Mouse (Mus musculus): ENCODE measurements around the gene Ap1m1.

Gene Ap1m1

GRCm38 (mm10) chr8:72293309-72293708 lies 53.5 kb downstream of the Ap1m1 start:
- no peak for DNase-seq (ENCODE audit: low read depth, low spot score)

- no peak for DNase-seq (ENCODE audit: low read depth, low spot score)
Measured at GRCm38 (mm10) chr8:72295125-72295524, 55.3 kb downstream of the Ap1m1 start.

DNA sequence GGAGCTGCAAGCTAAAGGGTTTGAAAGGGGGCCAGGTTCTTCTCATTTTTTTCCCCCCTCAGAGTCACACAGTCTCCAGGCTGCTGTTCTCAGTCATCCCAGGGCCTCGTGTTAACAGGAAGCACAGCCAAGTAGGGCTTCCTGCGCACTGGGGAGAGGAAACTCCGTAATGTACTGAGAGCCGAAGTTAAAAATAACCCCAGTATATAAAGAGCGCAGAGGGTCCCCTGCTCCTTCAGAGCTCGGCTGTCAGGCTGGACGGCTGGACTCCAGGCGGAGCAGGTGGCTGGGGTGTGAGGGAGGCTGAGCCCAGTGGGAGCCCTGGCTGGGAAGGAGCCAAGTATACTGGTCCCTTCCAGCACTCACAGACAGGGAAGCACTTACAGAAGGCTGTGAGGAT lies 55.9 kb downstream of the Ap1m1 start:
- DNase-seq (ENCODE audit: low read depth, low spot score) = no peak

DNA sequence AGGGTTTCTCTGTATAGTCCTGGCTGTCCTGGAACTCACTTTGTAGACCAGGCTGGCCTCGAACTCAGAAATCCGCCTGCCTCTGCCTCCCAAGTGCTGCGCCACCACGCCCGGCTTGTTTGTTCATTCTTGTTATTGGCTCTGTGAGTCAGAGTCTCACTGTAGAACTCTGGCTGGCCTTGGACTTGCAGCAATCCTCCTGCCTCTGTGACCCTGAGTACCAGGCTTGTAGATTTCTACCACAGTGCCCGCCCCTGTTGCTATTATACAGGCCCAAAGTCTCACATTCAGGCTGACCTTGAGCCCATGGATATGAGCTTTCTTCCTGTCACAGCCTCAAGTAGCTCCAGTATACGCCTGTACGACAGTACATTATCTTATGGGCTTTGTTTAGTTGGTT lies 56.7 kb downstream of the Ap1m1 start:
- DNase-seq (ENCODE audit: low read depth, low spot score) = no peak

- no peak for DNase-seq (ENCODE audit: low read depth, low spot score)
Measured at GRCm38 (mm10) chr8:72298928-72299327, 59.1 kb downstream of the Ap1m1 start.

GRCm38 (mm10) chr8:72300654-72301400 lies 61.0 kb downstream of the Ap1m1 start:
- DNase-seq (ENCODE audit: low read depth, low spot score) = no peak

DNA sequence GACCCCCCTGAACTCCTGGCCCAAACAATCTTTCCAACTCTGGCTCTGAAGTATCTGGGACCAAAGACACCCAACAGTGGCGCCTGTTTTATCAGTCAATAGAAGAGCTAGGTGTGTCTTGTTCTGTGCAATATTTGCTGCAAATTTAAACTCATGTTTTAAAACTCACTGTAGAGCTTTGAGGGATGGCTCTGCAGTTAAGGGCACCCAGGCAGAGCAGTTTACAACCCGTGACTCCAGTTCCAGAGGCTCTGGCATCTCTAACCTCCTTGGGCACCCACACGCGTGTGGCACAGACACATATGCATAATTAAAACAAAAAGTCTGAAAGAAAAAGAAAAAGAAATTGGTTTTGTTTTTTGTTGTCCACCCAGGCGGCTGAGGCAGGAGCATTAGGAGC lies 61.7 kb downstream of the Ap1m1 start:
- DNase-seq (ENCODE audit: low read depth, low spot score) = no peak

DNA sequence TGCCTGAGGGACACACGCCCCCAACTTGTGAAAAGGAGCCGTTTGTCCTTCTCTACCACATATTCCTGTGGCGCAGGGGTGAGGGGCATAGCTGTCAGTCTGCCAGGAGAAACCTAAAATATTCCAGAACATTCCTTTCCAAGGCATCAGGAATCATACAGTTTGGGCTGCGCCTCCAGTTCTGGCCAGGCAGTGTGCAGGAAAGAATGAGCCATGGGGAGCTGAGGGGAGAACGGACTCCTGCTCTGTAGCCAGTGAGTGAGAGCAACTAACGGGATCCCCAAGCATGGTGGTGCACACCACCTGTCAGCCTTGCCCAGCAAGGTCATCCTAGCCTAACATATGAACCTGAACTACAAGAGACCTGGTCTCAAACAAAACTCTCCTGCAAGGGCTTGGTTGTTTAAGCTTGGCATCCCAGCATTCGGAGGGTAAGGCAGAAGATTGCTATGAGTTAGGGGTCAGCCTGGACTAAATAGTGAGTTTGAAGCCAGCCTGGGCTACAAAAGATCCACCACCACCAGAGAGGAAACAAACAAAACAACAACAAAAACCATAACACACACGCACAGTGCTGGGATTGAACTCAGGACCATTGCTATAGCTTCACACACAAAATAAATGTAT lies 63.3 kb downstream of the Ap1m1 start:
- DNase-seq (ENCODE audit: low read depth, low spot score) = no peak

GRCm38 (mm10) chr8:72303633-72304032 lies 63.8 kb downstream of the Ap1m1 start:
- no peak for DNase-seq (ENCODE audit: low read depth, low spot score)

GRCm38 (mm10) chr8:72305210-72305905 lies 65.5 kb downstream of the Ap1m1 start, which contains the start of gene Gm10282:
Gene Gm10282 (minus strand): TSS chr8:72305260.
- no peak for DNase-seq (ENCODE audit: low read depth, low spot score)

DNA sequence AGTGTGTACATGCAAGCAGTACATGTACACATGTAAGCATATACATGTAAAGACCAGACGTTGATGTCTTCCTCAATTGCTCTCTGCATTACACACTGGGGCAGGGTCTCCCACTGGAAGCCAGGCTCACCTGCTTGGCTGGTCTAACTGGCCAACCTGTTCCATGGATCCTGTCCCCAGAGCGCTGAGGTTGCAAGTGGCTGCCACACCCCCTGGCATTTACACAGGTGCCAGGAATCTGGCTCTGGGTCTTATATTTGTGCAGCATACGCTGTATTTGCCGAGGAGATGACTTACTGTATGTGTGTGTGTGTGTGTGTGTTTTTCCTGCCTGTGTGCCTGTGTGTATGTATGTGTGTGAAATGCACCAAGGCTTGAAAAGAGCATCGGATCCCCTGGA lies 67.1 kb downstream of the Ap1m1 start:
- no peak for DNase-seq (ENCODE audit: low read depth, low spot score)
